Mouse (Mus musculus) adrenal gland, postnatal 10 days (tissue): ENCODE measurements at regions not wholly inside any gene's neighbourhood (a gene's known extent, or its start where the extent isn't known, plus 50 kb on each side); places are given as distances from the start of the nearest gene placed in this dataset.

Source experiments
- DNase-seq: peaks from one replicate; pipeline ENCODE4 v3.0.0; 2021; ENCODE audit warnings: mixed read lengths

GRCm38 (mm10) chr16:20798115-20798514, 63.8 kb upstream of the Thpo start:
- no peak for DNase-seq

- DNase-seq: no peak
Observed at GRCm38 (mm10) chr16:20794721-20795120, 60.4 kb upstream of the Thpo start.
